Mouse (Mus musculus) MEL (cell line): ENCODE measurements around the gene Fchsd2.

ENCODE experiments used
- CHD1 ChIP-seq: IDR thresholded peaks from 2 replicates; pipeline ENCODE4 v1.6.1; 2012; ENCODE audit warnings: low read depth, mild to moderate bottlenecking, inconsistent platforms, low read length, improper control_type of control experiment
- CHD2 ChIP-seq: IDR thresholded peaks from 2 replicates; pipeline ENCODE4 v1.6.1; 2011; ENCODE audit warnings: low read length, improper control_type of control experiment
- CTCF ChIP-seq, 3 experiments: IDR thresholded peaks in 2 of 3; conservative IDR thresholded peaks in 1 of 3; 2 replicates each; pipeline ENCODE4 v1.5.1; 2011 to 2012; ENCODE audit warnings: low read length in 3 of 3, low read depth in 2 of 3, mild to moderate bottlenecking in 2 of 3, improper control_type of control experiment in 1 of 3, inconsistent platforms in 1 of 3, mixed read lengths in 1 of 3, moderate library complexity in 1 of 3; ENCODE audit not compliant: control insufficient read depth in 1 of 3, insufficient read depth in 1 of 3, poor library complexity in 1 of 3, severe bottlenecking in 1 of 3
- GATA1 ChIP-seq: IDR thresholded peaks from 2 replicates; pipeline ENCODE4 v1.6.1; 2011; ENCODE audit warnings: low read depth, low read length, improper control_type of control experiment
- KAT2A ChIP-seq: conservative IDR thresholded peaks from 2 replicates; pipeline ENCODE4 v1.6.1; 2012; ENCODE audit warnings: low read depth, low read length, improper control_type of control experiment, inconsistent platforms
- MAZ ChIP-seq: IDR thresholded peaks from 2 replicates; pipeline ENCODE4 v1.6.1; 2012; ENCODE audit warnings: low read depth, mild to moderate bottlenecking, inconsistent platforms, low read length, improper control_type of control experiment
- POLR2A ChIP-seq, 2 experiments: IDR thresholded peaks; 2 replicates each; pipeline ENCODE4 v1.6.1; 2011 to 2012; ENCODE audit warnings: low read length in 2 of 2, mild to moderate bottlenecking in 2 of 2, control low read depth in 1 of 2, improper control_type of control experiment in 1 of 2, low read depth in 1 of 2, moderate library complexity in 1 of 2; ENCODE audit not compliant: control insufficient read depth in 1 of 2, insufficient read depth in 1 of 2, poor library complexity in 1 of 2
- USF1 ChIP-seq: IDR thresholded peaks from 2 replicates; pipeline ENCODE4 v1.6.1; 2014; ENCODE audit warnings: low read depth, mild to moderate bottlenecking, inconsistent platforms, low read length, improper control_type of control experiment, moderate library complexity

DNA sequence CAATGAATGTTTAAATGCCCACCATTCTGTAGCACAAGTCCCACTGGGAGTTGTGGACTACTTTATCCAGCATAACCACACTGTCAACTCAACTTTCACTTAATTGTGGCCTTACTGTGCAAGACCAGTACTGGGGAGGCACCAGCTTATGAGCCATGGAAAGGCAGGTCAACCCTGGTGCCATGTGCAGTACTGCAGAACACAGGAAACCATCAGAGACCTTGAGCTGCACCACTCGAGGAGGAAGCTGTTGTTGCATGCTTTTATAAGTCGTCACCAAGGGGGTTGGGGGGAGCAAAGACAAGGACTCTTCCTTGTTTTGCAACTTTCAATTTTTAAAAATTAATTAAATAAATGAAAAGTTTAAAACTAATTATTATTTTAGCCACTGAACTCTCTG, 160.4 kb downstream of the Fchsd2 start:
- TF ChIP-seq MAZ = no peak
- no peak for TF ChIP-seq KAT2A
- no peak for TF ChIP-seq CTCF (IDR thresholded peaks at IDR 0.05 in 2 of 3, conservative IDR thresholded peaks at IDR 0.05 in 1 of 3; ENCODE audit: control insufficient read depth in 1 of 3, insufficient read depth in 1 of 3, low read depth in 2 of 3, low read length in 3 of 3, poor library complexity in 1 of 3, severe bottlenecking in 1 of 3)
- TF ChIP-seq POLR2A (IDR thresholded peaks at IDR 0.05; ENCODE audit: control insufficient read depth in 1 of 2, insufficient read depth in 1 of 2, low read depth in 1 of 2, low read length in 2 of 2, poor library complexity in 1 of 2) = no peak
- TF ChIP-seq CHD2 = no peak
- no peak for TF ChIP-seq CHD1
- TF ChIP-seq USF1 = no peak
- TF ChIP-seq GATA1 = no peak
